Mouse (Mus musculus) telencephalon, adult 2 months (tissue): ENCODE measurements around the gene Aars2.
A peak's percentile ranks its signal among the peaks of the same experiment; 100 is the strongest.

Experiments used
- DNase-seq: peaks from one replicate; pipeline ENCODE4 v3.0.0-alpha.2; 2011; ENCODE audit warnings: low read depth, low spot score

Aars2 gene

DNA sequence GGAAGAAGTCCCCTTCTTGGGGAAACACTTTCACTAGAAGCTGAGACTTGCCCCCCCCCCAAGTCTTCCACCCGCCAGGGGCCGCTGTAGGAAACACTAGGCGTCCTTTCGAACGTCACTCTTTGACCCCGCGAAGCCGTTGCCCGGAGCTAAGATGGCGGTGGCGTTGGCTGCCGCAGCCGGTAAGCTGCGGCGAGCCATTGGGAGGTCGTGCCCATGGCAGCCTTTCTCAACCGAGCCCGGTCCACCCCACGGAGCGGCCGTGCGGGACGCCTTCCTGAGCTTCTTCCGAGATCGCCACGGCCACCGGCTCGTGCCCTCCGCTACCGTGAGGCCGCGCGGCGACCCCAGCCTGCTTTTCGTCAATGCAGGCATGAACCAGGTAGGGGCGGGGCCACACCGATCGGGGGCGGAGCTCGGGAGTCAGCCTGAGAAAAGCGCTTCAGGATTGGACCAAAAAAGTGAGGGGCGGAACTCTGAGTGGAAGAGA is at the start of gene Aars2:
Gene Aars2 (plus strand): TSS at position 142 of the 490 bp plus-strand sequence.
- DNase-seq, result peak; percentile 89

DNA sequence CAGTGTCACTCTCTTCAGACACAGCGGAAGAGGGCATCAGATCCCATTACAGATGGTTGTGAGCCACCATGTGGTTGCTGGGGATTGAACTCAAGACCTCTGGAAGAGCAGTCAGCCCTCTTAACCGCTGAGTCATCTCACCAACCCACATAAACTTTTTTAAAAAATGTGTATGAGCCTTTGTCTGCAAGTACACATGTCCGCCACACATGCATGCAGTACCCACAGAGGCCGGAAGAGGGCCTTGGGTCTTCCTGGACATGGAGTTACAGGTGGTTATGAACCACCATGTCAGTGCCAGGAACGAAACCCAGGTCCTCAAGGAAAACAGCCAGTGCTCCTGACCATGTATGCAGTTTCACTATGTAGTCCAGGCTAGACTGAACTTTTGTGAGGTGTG is 49.2 kb upstream of the Aars2 start:
- DNase-seq, result no peak

DNA sequence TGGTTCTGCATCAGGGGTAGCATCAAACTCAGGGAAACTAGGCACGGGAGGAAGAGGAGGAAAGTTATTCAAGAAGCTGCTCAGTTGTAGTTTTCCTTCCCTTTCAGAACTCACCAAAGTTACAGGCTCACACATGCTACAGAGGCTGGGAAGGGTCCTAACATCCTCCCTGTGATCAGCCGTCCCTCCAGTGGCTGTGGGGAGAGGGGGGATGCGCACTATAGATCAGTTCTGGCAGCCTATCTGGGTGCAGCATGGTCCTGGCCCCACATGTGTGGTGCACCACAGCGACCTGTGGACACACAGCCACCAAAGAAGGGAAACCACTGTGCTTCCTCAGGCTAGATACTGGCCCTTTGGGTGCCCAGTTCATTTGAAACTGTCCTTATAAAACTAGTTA is 48.1 kb upstream of the Aars2 start:
- no peak for DNase-seq

DNA sequence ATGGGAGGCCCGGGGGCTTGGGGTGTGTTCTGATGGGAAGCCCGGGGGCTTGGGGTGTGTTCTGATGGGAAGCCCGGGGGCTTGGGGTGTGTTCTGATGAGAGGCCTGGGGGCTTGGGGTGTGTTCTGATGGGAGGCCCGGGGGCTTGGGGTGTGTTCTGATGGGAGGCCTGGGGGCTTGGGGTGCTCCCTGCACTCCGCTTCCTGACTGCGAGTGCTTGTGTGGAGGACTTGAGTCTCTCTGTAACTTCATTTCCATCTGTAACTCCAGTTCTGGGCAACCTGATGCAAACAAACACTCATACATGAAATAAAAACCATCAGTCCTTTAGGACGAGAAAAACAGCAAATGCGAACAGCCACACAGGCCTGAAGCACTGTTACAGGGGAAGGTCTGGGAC is 47.6 kb upstream of the Aars2 start:
- no peak for DNase-seq

DNA sequence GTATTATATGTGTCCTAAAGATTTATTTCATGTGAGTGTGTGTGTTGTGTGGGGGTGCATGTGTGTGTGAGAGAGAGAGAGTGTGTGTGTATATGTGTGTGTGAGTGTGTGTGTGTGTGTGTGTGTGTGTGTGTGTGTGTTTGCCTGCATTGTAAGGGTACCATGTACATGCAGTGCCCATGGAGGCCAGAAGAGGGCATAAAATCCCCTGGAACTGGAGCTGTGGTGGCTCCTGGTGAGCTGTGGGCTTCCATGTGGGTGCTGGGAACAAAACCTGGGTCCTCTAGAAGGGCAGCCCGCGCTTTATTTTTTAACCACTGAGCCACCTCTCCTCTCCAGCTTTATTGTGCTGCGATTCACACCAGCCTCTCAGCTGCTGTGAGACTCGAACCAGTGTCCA is 44.1 kb upstream of the Aars2 start:
- no peak for DNase-seq

DNA sequence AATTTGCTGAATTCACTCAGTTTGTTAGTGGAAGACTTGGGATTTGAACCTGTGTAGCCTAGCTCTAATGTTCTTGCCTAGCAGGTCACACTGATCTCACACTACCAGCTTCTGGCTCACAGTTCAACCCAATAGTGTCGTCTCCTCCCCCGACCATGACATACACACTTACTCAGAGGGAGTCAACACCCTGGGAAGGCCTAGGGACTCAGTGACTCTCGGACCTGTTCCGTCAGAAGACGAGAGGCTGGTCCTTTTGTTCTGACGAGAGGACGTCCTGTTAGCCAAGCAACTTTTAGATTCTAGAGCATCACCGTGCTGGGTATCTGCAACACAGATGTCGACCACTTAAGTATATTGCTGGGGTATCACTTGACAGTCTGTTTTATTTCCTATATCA is 42.4 kb upstream of the Aars2 start:
- no peak for DNase-seq

DNA sequence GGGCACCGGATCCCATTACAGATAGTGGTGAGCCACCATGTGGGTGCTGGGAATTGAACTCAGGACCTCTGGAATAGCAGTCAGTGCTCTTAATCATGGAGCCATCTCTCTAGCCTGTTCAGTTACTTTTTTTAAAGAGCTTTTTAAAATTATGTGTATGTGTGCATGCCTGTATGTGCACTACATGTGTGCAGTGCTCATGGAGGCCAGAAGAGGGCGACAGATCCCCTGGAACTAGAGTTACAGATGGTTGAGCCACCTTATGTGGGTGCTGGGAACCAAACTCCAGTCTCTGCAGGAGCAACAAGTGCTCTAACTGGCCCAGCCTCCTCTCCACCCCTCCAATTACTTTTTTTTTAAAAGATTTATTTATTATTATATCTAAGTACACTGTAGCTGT is 39.9 kb upstream of the Aars2 start:
- DNase-seq, result no peak

DNA sequence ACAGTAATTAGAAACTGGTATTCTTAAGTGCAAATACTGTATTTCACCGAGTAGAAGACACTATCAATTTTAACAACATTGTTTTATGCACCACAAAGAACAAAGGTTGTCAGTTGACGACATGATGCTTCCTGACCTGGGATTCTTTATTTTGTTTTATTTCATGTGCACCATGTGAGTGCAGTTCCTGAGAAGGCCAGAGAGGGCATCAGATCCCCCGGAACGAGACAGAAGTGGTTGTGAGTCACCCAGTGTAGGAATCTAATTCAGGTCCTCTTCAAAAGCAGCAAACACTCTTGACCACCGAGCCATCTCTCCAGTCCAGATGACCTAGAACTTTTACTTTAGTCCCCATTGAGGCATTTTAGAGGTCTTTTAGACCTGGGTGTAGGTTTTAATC is 38.3 kb upstream of the Aars2 start:
- no peak for DNase-seq

DNA sequence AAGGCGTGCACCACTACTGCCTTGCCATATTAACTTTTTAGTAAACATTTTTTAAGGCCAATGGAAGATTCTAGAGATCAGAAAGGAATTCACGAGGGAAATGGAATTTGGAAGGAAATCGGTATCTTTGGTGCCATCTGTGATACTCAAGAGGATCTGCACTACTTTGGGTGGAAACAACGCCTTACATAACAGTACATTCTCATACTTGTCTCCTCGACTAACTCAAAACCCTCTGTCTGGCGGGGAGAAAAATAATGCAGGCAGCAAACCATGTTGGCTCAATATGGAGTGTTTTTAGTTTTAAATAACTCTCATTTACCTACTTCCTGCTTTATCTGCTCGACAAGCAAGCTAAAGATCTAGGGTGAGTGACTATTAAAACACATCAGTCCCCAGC is 35.9 kb upstream of the Aars2 start:
- DNase-seq, result peak; percentile 87

DNA sequence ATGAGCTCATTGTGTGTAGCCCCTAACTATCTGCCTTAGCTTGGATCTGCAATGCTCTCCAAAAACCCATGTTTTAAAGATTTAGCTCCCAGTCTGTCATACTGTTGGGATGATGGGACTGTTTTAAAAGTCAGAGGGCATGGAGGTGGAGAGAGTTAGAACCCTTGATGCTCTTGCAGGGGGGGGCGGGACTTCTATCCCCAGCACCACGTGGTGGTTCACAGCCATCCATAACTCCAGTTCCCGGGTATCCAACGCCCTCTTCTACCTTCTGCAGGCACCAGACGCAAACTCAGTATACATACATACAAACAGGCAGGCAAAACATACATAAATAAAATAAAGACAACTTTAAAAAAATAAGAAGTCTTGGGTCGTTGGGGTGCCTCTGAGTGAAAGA is 33.0 kb upstream of the Aars2 start:
- DNase-seq, result no peak

DNA sequence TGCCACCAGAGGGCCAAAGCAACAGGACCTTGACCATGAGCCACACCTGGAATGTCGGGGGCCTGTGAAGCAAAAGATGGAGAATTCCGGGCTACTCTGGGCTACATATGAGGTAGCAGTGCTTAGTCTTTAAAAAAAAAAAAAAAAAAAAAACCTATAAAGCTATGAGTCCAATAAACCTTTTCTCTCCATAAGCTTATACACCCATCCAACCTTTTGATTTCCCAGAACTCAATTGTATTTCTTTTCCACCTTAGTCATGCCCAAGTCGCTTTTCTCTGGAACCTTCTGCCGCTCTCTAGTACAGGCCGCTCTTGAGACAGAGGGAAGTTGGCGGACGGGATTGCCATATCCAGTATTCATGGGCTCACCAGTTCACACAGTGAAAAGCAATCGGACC is 32.5 kb upstream of the Aars2 start:
- no peak for DNase-seq

DNA sequence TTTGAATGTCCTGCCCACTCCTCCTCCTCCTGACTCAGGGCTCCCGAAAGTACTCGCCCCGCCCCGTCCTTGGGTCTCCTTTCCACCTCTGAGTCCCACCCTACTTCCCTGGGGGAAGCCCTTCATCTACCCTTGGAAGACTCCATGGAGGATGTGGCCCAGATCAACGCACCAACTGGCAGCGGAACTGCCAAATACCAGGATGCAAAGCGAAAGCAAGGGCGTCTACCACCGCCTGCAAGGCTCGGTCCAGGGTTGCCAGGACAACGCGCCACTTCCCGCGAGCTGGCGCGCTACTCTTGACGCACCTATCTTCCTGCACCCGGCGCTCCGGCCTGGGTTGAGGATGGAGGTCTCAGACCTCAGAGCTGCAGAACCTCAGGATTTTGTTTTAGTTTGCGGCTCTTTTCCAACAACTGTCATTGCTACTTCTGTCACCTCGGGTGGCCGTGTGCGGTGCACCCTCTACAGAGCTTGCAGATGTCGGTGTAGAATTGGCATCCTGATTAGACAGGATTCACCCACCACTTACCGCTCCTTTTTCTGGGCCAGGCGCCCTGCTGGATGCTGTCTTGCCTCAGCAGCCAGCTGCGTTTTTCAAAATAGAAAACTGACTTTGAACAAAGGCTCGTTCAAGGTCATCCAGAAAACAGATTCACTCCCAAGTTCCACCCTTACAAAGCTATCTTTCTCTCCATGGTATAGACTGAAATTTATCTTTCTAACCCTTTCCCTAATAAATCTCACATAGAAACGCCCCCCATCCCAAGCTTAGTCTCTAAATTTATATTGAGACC is 31.8 kb upstream of the Aars2 start, which contains the start of gene Spats1:
Gene Spats1 (minus strand): TSS at position 747 of the 797 bp plus-strand sequence.
- peak; percentile 87 for DNase-seq

DNA sequence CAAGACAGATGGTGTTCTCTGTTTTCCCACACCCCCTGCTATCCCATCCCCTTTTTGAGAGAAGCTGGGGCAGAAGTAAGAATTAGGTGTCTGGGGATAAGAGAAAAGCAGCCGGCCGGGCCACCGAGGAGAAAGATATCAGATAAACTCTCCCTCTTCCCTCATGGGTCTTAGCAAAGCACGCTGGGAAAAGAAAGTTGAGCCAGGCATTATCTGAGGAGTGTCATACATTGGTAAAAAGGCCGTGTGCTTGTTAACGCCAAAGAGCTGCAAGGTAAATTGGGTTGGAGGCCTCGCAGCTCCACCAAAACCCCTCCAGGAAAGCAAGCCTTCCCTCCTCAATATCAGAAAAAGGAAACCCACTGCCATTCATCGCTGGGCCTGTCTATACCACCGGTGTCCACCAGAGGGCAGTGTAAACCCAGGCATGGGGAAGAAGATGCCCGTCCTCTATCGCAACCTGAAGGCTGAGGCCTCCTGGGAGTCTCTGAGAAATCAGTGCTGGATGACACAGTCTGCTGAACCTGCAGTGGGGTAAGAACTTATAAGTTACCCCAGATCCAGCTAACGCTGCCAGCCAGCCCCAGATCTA is 28.3 kb upstream of the Aars2 start:
- DNase-seq, result peak; percentile 50

DNA sequence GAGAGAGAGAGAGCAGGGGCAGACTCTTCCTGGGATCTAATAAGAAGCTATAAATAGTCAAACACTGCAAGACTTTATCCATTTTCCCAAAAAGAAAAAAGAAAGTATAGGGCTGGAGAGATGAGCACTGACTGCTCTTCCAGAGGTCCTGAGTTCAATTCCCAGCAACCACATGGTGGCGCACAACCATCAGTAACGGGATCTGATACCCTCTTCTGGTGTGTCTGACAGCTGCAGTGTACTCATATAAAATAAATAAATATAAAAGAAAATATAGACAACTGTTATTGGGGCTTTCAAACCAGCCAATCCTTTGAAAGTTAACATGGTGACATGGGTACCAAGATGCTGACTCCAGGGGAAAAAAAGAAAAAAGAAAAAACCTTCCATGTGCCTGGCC is 26.2 kb upstream of the Aars2 start:
- no peak for DNase-seq

DNA sequence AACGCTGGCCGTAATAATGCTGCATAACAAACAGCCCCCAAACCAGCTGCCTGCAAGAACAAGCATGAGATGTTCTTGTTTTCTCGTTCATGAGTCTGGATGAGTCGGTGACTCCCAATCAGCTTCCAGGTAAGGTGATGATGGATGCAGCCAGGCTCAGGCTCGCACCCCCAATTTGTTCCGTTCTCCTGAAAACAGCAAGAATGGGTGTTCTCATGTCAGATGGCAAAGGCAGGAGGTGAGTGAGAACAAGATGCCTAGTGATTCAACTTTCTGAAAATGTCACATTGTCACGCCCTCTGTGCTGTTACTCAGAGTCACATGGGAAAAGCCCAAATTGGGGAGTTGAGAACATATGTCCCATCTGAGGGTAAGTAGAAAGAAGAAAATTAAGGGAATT is 21.1 kb upstream of the Aars2 start:
- no peak for DNase-seq

DNA sequence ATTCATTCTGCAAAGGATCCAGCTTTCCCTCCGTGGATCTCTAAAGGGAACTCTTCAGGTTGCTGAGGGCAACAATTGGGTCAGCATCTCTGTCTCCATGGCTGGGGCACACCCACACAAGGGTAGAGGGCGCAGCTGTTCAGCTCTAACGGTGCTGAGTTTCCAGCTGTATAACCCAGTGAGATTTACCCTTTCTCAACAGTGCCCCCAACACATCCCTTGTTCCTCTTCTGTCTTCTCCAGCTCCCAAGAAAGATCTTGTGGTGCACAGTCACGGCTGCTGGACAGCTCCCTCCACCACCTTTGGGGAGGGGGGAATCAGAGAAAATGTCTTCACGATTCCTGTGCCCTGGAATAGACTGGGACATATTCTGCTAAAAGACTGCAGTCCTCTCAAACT is 19.4 kb upstream of the Aars2 start:
- no peak for DNase-seq

DNA sequence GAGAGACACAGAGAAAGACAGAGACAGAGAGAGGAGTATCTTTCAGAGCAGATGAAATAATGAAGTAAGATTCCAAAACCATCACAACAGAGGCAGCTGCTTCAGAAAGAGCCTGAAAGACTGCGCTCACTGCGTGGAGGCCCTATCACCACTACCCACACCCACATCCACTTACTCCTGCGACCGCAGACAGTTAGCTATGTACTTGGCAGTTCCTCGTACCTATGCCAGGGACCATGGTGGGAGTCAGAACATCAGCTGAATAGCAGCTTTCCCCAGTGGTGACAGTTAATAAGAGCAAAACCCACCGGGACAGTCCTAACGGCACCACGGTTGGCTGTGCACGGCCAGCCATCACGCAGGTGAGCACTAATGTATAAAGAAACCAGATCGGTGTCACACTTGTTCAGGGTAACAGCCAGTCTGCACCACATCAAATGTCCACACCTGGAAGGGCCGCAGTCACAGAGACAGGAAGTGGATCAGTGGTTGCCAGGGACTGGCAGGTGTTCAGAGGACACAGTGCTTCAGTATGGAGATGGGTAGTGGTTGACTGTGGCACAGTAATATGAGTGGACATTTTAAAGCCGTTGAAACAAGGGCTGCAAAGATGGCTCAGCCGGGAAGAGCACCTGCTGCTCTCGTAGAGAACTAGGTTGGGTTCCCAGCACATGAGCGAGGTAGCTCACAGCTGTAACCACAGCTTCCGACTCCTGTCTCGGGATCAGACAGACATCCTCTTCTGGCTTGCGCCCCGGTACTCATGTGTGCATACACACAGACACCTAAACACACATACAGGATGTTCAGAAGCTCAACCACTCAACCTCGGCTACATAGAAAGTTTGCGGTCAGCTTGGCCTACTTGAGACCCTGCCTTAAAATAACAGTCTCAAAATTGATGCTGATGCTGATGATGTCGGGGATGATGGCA is 18.1 kb upstream of the Aars2 start:
- no peak for DNase-seq

DNA sequence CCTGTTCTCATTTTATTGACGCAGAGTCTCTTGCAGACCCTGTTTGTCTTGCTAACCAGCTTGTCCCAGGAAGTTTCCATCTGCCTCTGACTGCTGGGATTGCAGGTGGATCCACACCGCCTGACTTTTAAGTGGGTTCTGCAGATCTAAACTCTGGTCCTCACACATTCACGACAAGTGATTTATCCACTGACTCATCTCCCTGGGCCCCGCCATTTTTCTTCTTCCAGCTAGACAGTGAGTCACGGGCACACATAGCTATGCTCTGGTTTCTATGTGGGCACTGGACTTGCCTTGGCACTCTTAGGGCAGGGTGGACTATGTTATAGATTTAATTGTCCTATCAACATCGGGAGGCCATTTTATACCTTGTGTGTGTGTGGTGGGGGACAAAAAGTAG is 16.9 kb upstream of the Aars2 start:
- DNase-seq, result no peak

DNA sequence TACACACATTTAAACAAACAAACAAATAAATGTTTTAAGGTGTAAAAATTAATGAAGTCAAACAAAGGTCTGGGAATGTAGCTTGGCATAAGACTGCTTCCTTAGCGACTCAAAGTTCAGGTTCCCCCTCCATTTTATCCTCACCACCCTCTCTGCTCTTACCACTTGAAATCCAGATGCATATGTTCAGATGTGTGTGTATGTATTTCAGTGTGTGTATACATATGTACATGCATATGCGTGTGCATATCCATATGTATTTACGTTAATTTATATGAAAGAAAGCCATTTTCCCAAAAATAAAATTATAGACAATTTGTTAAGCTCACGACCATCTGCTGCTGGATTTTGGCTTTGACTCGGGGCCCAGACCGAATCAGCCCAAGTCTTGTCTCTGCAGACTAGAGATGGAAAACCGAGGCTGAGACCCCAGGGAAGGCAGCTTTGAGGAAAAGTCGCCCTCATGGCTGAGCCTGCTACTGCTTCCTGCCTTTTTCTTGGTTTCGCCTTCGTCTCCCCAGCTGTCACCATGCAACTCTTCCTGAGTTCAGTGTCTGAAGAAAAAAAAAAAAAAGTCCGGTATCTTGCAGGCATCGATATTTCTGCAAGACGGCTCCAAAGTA is 16.0 kb upstream of the Aars2 start:
- DNase-seq, result no peak

DNA sequence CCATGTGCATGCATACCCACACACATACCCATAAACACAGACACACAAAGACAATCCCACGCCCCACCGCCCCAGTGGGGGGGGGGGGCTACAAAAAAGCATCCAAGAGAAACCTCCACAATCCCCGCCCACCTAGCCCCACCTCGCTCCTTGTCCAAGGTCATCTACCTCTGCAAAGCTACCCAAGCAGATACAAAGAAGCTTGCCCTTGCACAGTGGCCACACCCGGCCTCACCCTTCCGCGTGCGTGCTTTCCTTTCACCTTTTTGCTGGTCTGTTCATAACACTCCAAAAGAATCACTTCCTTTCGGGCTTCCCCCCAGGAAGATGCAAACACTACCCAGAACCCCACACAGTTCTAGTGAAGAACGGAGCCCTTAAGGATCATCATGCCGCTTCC is 11.2 kb upstream of the Aars2 start:
- no peak for DNase-seq

DNA sequence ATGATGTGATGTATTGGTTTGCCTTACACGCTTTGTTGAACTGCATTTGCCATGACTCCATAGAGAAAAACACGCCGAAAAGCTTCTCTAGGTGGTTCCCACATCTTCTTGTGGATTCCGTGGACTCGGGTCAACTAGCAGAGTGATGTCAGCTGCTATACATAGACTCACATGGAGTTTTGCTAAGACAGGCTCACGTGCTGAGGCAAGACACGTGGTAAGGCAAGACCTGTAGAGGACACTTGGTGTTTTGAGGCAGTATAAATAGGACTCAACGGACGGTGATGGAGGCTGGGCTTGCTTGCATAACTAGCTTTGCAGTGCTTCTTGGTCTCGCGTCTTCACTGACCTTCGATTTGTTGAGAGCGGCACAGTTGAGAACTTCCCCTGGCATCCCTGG is 8.2 kb upstream of the Aars2 start:
- no peak for DNase-seq

DNA sequence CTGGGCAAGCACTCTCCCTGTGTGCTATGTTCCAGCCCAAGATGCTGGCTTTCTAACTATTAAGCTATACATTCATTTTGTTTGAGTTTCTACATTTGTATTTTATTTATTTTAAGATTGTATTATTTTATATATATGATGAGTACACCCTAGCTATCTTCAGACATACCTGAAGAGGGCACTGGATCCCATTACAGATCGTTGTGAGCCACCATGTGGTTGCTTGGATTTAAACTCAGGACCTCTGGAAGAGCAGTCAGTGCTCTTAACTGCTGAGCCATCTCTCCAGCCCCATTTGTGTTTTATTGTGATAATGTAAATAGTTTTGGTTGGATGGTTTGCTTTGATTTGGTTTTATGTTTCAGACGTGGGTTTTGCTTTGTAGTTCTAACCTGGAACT is 7.1 kb upstream of the Aars2 start:
- no peak for DNase-seq
